In the genomic region with DNA sequence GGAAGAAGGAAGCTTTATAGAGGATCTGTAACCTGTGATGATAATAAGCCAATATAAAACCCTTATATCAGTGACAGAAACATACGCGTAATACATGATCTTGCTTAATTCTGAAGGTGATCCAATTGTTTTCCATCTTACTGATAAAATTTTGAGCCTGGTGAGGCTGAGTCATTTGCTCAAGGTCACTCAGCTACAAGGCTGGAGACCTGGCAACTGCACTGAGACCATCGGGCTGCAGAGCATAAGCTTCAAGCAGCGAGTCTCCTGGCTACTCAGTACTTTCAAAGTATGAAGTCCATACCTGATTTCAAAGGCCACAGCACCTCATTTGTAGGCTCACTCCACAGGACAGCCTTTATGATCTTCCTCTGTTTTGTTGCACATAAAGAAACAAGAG, we compare ENCODE assay signal across 27 mouse cellular contexts. TPM values are rescaled to one million over a fixed set of nuclear protein-coding genes. Genes with fewer than 3 reads are reported as not detected.
DNase-seq lines count a peak whose midpoint lies in the region; ATAC-seq and TF ChIP-seq lines count a peak whose summit lies in the region.
"Had no signal": no experiment of that assay in that cellular context is flagged by ENCODE, and none has a peak within 500 bp of the region (broad histone marks: within the 10 kb centered on the region; RNA-seq: fewer than 3 reads in every experiment).

No protein-coding gene starts in this region.

- no peak overlapping the region for H3K27ac ChIP-seq in heart, adult 2 months
- no peak overlapping the region for H3K27ac ChIP-seq in hindbrain, embryonic 16.5 days (ENCODE audit: low read depth, low read length)
- H3K27ac ChIP-seq: embryonic facial prominence, embryonic 12.5 days; embryonic facial prominence, embryonic 15.5 days; gastrocnemius, adult 2 months; heart, embryonic 10.5 days; heart, embryonic 13.5 days; hindbrain, embryonic 14.5 days had no signal

- ATAC-seq in hindbrain, embryonic 16.5 days = no peak
- ATAC-seq: activated CD4-positive, CD25-positive, alpha-beta regulatory T cell, adult 4 months; forebrain, embryonic 14.5 days; forebrain, postnatal 0 days had no signal

- H3K4me2 ChIP-seq in hindbrain, embryonic 16.5 days (ENCODE audit: low read length) = no peak overlapping the region
- H3K4me2 ChIP-seq: embryonic facial prominence, embryonic 12.5 days; embryonic facial prominence, embryonic 15.5 days; heart, embryonic 13.5 days; hindbrain, embryonic 14.5 days had no signal

- no peak for TF ChIP-seq CTCF in heart, adult 2 months (IDR thresholded peaks at IDR 0.05)

- intact Hi-C loops in heart, adult 2 months (cut with DNase I) = no loop called here

- H3K79me2 ChIP-seq in heart, adult 2 months (replicated peaks; ENCODE audit: control insufficient read depth, insufficient read depth, low read length) = no peaks in the 10 kb centered on the region

- WGBS in heart, adult 2 months = 67% methylated on average over 4 of the region's 4 CpGs
- 94% methylated on average over 4 of the region's 4 CpGs for WGBS in hindbrain, embryonic 16.5 days

- H3K27me3 ChIP-seq in heart, adult 2 months (ENCODE audit: control insufficient read depth, insufficient read depth, low read length) = no peaks in the 10 kb centered on the region
- H3K27me3 ChIP-seq in hindbrain, embryonic 16.5 days (replicated peaks; ENCODE audit: control insufficient read depth, insufficient read depth, low read length) = no peaks in the 10 kb centered on the region
- H3K27me3 ChIP-seq: embryonic facial prominence, embryonic 12.5 days; embryonic facial prominence, embryonic 15.5 days; heart, embryonic 13.5 days had no signal

- TF ChIP-seq EP300 in heart, adult 2 months (IDR thresholded peaks at IDR 0.05; ENCODE audit: insufficient read depth, low read depth, low read length) = no peak

- no peaks in the 10 kb centered on the region for H3K9me3 ChIP-seq in hindbrain, embryonic 16.5 days (ENCODE audit: control insufficient read depth, low read length)
- H3K9me3 ChIP-seq: embryonic facial prominence, embryonic 12.5 days; embryonic facial prominence, embryonic 15.5 days; heart, embryonic 10.5 days; heart, embryonic 13.5 days had no signal

- peak; percentile 34 for DNase-seq in heart, adult 11 months
- no peak for DNase-seq in heart, adult 2 months
- DNase-seq in ovary, postnatal 36 days (ENCODE audit: low spot score) = peak; percentile 21
- DNase-seq in ovary, postnatal 10 days (ENCODE audit: low spot score) = no peak
- DNase-seq in adrenal gland, postnatal 10 days = peak; percentile 51
- peak; percentile 74 to 75 for DNase-seq in adrenal gland, postnatal 36 days
- no peak for DNase-seq in adipocyte (ENCODE audit: low spot score)
- DNase-seq: cerebellum, adult 11-12 months; cerebellum, adult 8-10 months; cerebellum, postnatal 10 days; cerebellum, postnatal 36 days; forebrain, postnatal 0 days; gastrocnemius, adult 2 months; gastrocnemius, postnatal 14 days; heart, adult 18-20 months; heart, postnatal 14 days; heart, postnatal 4 days; kidney, adult 18-20 months; kidney, adult 9 months had no signal

- H3K4me3 ChIP-seq in heart, adult 2 months = no peak overlapping the region
- H3K4me3 ChIP-seq in hindbrain, embryonic 16.5 days (ENCODE audit: low read length) = no peak overlapping the region
- H3K4me3 ChIP-seq: embryonic facial prominence, embryonic 12.5 days; embryonic facial prominence, embryonic 15.5 days; gastrocnemius, adult 2 months; heart, embryonic 10.5 days; heart, embryonic 13.5 days had no signal

- TF ChIP-seq POLR2A in heart, adult 2 months (IDR thresholded peaks at IDR 0.05; ENCODE audit: insufficient read depth, low read depth, low read length) = no peak

- H3K9ac ChIP-seq in heart, adult 2 months (ENCODE audit: low read depth, low read length) = no peak overlapping the region
- H3K9ac ChIP-seq in hindbrain, embryonic 16.5 days (ENCODE audit: low read depth, low read length) = no peak overlapping the region
- H3K9ac ChIP-seq: embryonic facial prominence, embryonic 12.5 days; embryonic facial prominence, embryonic 15.5 days; forebrain, postnatal 0 days; heart, embryonic 13.5 days; hindbrain, embryonic 14.5 days had no signal

- peaks cover 6% of the 10 kb centered on the region for H3K4me1 ChIP-seq in heart, adult 2 months (ENCODE audit: control insufficient read depth, insufficient read depth, low read length)
- H3K4me1 ChIP-seq in hindbrain, embryonic 16.5 days (ENCODE audit: control insufficient read depth, insufficient read depth, low read depth, low read length) = no peaks in the 10 kb centered on the region
- H3K4me1 ChIP-seq: embryonic facial prominence, embryonic 12.5 days; embryonic facial prominence, embryonic 15.5 days; heart, embryonic 10.5 days had no signal

- peaks cover 5% of the 10 kb centered on the region for H3K36me3 ChIP-seq in heart, adult 2 months (ENCODE audit: control insufficient read depth, insufficient read depth, low read length)
- no peaks in the 10 kb centered on the region for H3K36me3 ChIP-seq in hindbrain, embryonic 16.5 days (ENCODE audit: control insufficient read depth, insufficient read depth, low read length)
- H3K36me3 ChIP-seq: embryonic facial prominence, embryonic 12.5 days; embryonic facial prominence, embryonic 15.5 days; heart, embryonic 10.5 days; heart, embryonic 13.5 days had no signal

RNA-seq across cellular contexts. Expression of a gene that starts 17.8 kb away (rescaled TPM):
- total RNA-seq in heart, adult 2 months (2021) = 100 to 1,000 TPM; 124 to 133 TPM
- 79.1 and 102 TPM in 2 replicates for polyA plus RNA-seq in heart, adult 2 months (2012; rRNA removed)
- total RNA-seq in adrenal gland, postnatal 10 days (2021) = 100 to 1,000 TPM; 157 to 180 TPM
- total RNA-seq in adrenal gland, postnatal 36 days (2021) = 100 to 1,000 TPM; 180 to 205 TPM
- 60.1 and 135 TPM in 2 replicates for polyA plus RNA-seq in hindbrain, embryonic 16.5 days (2015; fragmentation: Nextera tagmentation; extraction: Ambion mirVana)

RNA-seq across cellular contexts. Expression of a gene that starts 17.9 kb away (rescaled TPM):
- 1 to 10 TPM; 3.1 to 3.5 TPM for total RNA-seq in heart, adult 2 months (2021)
- 3.5 and 4.8 TPM in 2 replicates for polyA plus RNA-seq in heart, adult 2 months (2012; rRNA removed)
- 1 to 10 TPM; 7.2 to 8.1 TPM for total RNA-seq in adrenal gland, postnatal 10 days (2021)
- total RNA-seq in adrenal gland, postnatal 36 days (2021) = 10 to 100 TPM in 1 of 2 experiments, 1 to 10 TPM in 1; 7.2 to 10.0 TPM
- 8.3 and 10.8 TPM in 2 replicates for polyA plus RNA-seq in hindbrain, embryonic 16.5 days (2015; fragmentation: Nextera tagmentation; extraction: Ambion mirVana)

Comparison
In these comparisons a context has a peak if more than half of its experiments do, and no peak if none do; other contexts are left out.
1. DNase-seq: peak in heart, adult 11 months (single experiment), ovary, postnatal 36 days (single experiment), adrenal gland, postnatal 10 days (single experiment) and adrenal gland, postnatal 36 days (2 of 2); none in heart, adult 2 months (0 of 2), ovary, postnatal 10 days (single experiment) and adipocyte (single experiment).